Mouse (Mus musculus) thymus, postnatal 4 days (tissue): ENCODE data around the gene Aanat.
"Not testable (repeated sequence)": the region's sequence is repeated elsewhere in the genome, so short reads cannot be mapped to it uniquely, and the experiment has no call there.

Experiments
- DNase-seq: peaks from one replicate; pipeline ENCODE4 v3.0.0; 2021

Aanat gene

GRCm38 (mm10) chr11:116574982-116575381 lies 11.2 kb upstream of the Aanat start:
- DNase-seq: no peak

GRCm38 (mm10) chr11:116575396-116575795 lies 10.8 kb upstream of the Aanat start:
- DNase-seq: no peak

GRCm38 (mm10) chr11:116579280-116579679 lies 7.0 kb upstream of the Aanat start:
- no peak for DNase-seq

GRCm38 (mm10) chr11:116580031-116580652 lies 6.1 kb upstream of the Aanat start:
- no peak for DNase-seq

- peak; percentile 74 for DNase-seq
Observed at GRCm38 (mm10) chr11:116580711-116581375, 5.4 kb upstream of the Aanat start.

GRCm38 (mm10) chr11:116581376-116581814 lies 4.8 kb upstream of the Aanat start, which contains the start of gene Ube2o:
Gene Ube2o, minus strand, starts transcription at chr11:116581447.
- peak; percentile 95 for DNase-seq

GRCm38 (mm10) chr11:116585682-116586081 lies 550 bp upstream of the Aanat start:
- no peak for DNase-seq

GRCm38 (mm10) chr11:116586801-116587631 lies 784 bp downstream of the Aanat start:
- peak; percentile 87 for DNase-seq

- DNase-seq: no peak
Observed at GRCm38 (mm10) chr11:116589020-116589531, 2.8 kb downstream of the Aanat start.

- peak; percentile 48 for DNase-seq
Observed at GRCm38 (mm10) chr11:116589574-116589973, 3.3 kb downstream of the Aanat start.

GRCm38 (mm10) chr11:116591621-116592020 lies 5.4 kb downstream of the Aanat start:
- no peak for DNase-seq

- DNase-seq: peak; percentile 95
Observed at GRCm38 (mm10) chr11:116592428-116592827, 6.2 kb downstream of the Aanat start.

GRCm38 (mm10) chr11:116593345-116593744 lies 7.1 kb downstream of the Aanat start:
- no peak for DNase-seq

- no peak for DNase-seq
Observed at GRCm38 (mm10) chr11:116596766-116597165, 10.5 kb downstream of the Aanat start.

GRCm38 (mm10) chr11:116598193-116598592 lies 12.0 kb downstream of the Aanat start:
- no peak for DNase-seq

GRCm38 (mm10) chr11:116599230-116599629 lies 13.0 kb downstream of the Aanat start:
- DNase-seq: no peak

- no peak for DNase-seq
Observed at GRCm38 (mm10) chr11:116601166-116601565, 14.9 kb downstream of the Aanat start.

- no peak for DNase-seq
Observed at GRCm38 (mm10) chr11:116602043-116602442, 15.8 kb downstream of the Aanat start.

GRCm38 (mm10) chr11:116603339-116603738 lies 17.1 kb downstream of the Aanat start:
- DNase-seq: peak; percentile 60

- DNase-seq: no peak
Observed at GRCm38 (mm10) chr11:116604097-116604496, 17.9 kb downstream of the Aanat start.

GRCm38 (mm10) chr11:116607717-116608116 lies 21.5 kb downstream of the Aanat start:
- DNase-seq: no peak

- no peak for DNase-seq
Observed at GRCm38 (mm10) chr11:116609965-116610630, 23.9 kb downstream of the Aanat start.

GRCm38 (mm10) chr11:116611168-116611567 lies 24.9 kb downstream of the Aanat start:
- DNase-seq: not testable (repeated sequence)
